Mouse (Mus musculus) layer of hippocampus, postnatal 36 days (tissue): ENCODE data around the gene Mxd1. TPM values are rescaled to one million over a fixed set of nuclear protein-coding genes. Genes with fewer than 3 reads are reported as not detected.

Experiments
- DNase-seq, 2 experiments: peaks; one replicate each; pipeline ENCODE4 v3.0.0; 2022
- total RNA-seq, 2 experiments: library from RNA; stranded (reverse); gene quantifications; 2 replicates each; pipeline ENCODE4 v1.2.3; 2021

The Mxd1 gene
- 10 to 100 TPM; 20.7 to 28.7 TPM for total RNA-seq

GRCm38 (mm10) chr6:86668580-86669239 is at the start of gene Mxd1:
Gene Mxd1, minus strand, starts transcription at chr6:86669161.
- DNase-seq = peak; percentile 13 to 25

GRCm38 (mm10) chr6:86708072-86708774 is 39.3 kb upstream of the Mxd1 start:
- no peak for DNase-seq

GRCm38 (mm10) chr6:86702577-86702976 is 33.6 kb upstream of the Mxd1 start:
- DNase-seq = no peak

GRCm38 (mm10) chr6:86697903-86698302 is 28.9 kb upstream of the Mxd1 start:
- no peak for DNase-seq

- DNase-seq = no peak
These were observed 27.3 kb upstream of the Mxd1 start for GRCm38 (mm10) chr6:86696213-86696612.

- DNase-seq = peak in 1 of 2 experiments; percentile 20
These were observed 25.5 kb upstream of the Mxd1 start for GRCm38 (mm10) chr6:86694465-86694864.

- DNase-seq = no peak
These were observed 20.7 kb upstream of the Mxd1 start for GRCm38 (mm10) chr6:86689671-86690070.

GRCm38 (mm10) chr6:86686971-86687370 is 18.0 kb upstream of the Mxd1 start:
- no peak for DNase-seq

GRCm38 (mm10) chr6:86684655-86685011 is 15.7 kb upstream of the Mxd1 start:
- DNase-seq = no peak

- peak; percentile 90 for DNase-seq
These were observed 15.1 kb upstream of the Mxd1 start, which contains the start of gene Snrnp27 for GRCm38 (mm10) chr6:86683872-86684654. Gene Snrnp27, minus strand, starts transcription at chr6:86684522.

- no peak for DNase-seq
These were observed 12.3 kb upstream of the Mxd1 start for GRCm38 (mm10) chr6:86681289-86681688.

GRCm38 (mm10) chr6:86678341-86678740 is 9.4 kb upstream of the Mxd1 start:
- DNase-seq = no peak

GRCm38 (mm10) chr6:86670873-86671272 is 1.9 kb upstream of the Mxd1 start:
- DNase-seq = peak in 1 of 2 experiments; percentile 40

GRCm38 (mm10) chr6:86669240-86669727 is 323 bp upstream of the Mxd1 start:
- DNase-seq = peak; percentile 100

- DNase-seq = no peak
These were observed 1.9 kb downstream of the Mxd1 start for GRCm38 (mm10) chr6:86667061-86667460.

- DNase-seq = no peak
These were observed 3.2 kb downstream of the Mxd1 start for GRCm38 (mm10) chr6:86665560-86666307.

- DNase-seq = no peak
These were observed 3.9 kb downstream of the Mxd1 start for GRCm38 (mm10) chr6:86665076-86665475.

GRCm38 (mm10) chr6:86660161-86660877 is 8.6 kb downstream of the Mxd1 start:
- DNase-seq = no peak

- DNase-seq = no peak
These were observed 10.5 kb downstream of the Mxd1 start for GRCm38 (mm10) chr6:86658501-86658900.

- no peak for DNase-seq
These were observed 14.6 kb downstream of the Mxd1 start for GRCm38 (mm10) chr6:86654270-86654916.

GRCm38 (mm10) chr6:86653026-86653425 is 15.9 kb downstream of the Mxd1 start:
- no peak for DNase-seq
